Mouse (Mus musculus): Measurements from ENCODE around the gene Kcnb1.

DNA sequence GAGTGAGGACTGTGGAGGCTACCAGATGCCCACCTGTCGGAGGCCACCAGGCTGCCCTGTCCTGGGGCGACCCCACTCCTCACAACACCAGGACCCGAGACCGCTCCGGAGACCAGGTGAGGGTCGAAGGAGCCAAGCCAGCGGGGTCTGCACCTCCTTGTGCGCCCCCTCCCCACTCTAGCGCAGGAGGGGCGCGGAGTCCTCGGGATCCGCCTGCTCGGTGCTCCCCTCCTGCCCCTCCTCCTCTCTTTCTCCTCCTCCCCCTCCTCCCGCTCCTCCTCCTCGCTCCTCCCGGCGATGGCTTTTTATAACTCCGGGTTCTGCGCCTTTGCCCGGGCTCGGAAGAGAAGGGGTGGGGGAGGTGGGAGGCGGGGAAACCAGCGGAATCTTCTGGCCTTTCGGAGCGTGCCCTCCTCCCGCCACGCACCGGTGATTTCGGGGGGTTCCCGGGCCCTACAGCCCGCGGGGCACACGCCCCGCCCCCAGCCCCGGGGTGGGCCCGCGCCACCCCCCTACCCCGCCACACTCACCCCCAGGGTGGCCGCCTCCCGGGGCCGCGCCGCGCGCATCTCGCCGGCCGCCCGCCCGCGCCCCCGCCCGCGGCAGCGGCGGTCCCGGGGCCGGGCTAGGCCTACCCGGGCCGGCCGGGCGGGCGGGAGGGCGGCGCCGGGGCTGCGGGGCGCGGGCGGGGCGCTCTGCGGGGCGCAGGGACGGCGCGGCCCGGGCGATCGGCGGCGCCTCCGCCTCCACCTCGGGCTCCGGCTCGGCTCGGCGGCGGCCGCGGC is 472 bp downstream of the Kcnb1 start:
- TF ChIP-seq CTCF (IDR thresholded peaks at IDR 0.05; ENCODE audit: low read depth) (no peak), EP300 (IDR thresholded peaks at IDR 0.05; ENCODE audit: low read depth) (no peak)
